Mouse (Mus musculus) heart, postnatal 0 days (tissue): Measurements from ENCODE around the gene Lhx3.
A peak's percentile ranks its signal among the peaks of the same experiment; 100 is the strongest.

Experiments used
- CTCF ChIP-seq: IDR thresholded peaks from 2 replicates; pipeline ENCODE4 v1.5.1; 2016; ENCODE audit warnings: antibody characterized with exemption, control low read depth, low read depth
- EP300 ChIP-seq: IDR thresholded peaks from 2 replicates; pipeline ENCODE4 v1.6.1; 2016; ENCODE audit warnings: antibody characterized with exemption, low read depth

DNA sequence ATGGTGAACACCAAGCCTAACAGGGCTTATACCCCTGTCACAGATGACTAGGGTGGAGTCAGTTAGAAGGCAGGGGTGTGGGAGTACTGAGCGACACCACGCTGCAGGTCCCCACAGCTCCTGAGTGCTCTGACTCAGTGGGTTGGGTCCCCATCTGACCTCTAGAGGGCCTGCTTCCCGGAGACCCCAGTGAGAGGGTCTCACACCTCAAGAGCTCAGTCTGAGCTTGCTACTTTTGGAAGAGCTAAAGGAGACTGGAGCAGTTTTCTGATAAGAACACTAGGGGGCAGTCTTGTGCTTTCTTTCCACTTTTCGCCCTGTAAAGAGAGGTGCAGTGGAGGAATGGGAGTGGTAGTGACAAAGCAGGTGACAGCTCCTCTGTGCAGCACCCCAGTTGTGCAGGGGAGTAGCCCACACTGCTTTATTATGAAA, 54.2 kb downstream of the Lhx3 start:
- TF ChIP-seq CTCF = peak; percentile 78
- TF ChIP-seq EP300 = no peak
